Mouse (Mus musculus): ENCODE results near the gene Iqca. TPM values are rescaled to one million over a fixed set of nuclear protein-coding genes. Genes with fewer than 3 reads are reported as not detected.

The Iqca gene
- total RNA-seq, 2 experiments from 2014 or later = 0.89 to 1.0 TPM

Other genes starting within 250 kb of the Iqca start
- gene Gbx2, start 222.2 kb downstream of the Iqca start, total RNA-seq (2021) = under 1 TPM; 0.27 to 0.46 TPM
- gene Asb18, start 138.7 kb downstream of the Iqca start, total RNA-seq (2021) = 1 to 10 TPM; 2.3 TPM
- gene Ackr3, start 50.6 kb upstream of the Iqca start, total RNA-seq (2021) = 10 to 100 TPM; 15.5 to 15.9 TPM

All from layer of hippocampus, adult 18-20 months (tissue).